Mouse (Mus musculus) liver, embryonic 16.5 days (tissue): ENCODE results near the gene Kcnk3. TPM values are rescaled to one million over a fixed set of nuclear protein-coding genes. Genes with fewer than 3 reads are reported as not detected.

Source experiments
- ATAC-seq: fragments of 200-750 bp; cut with Nextera tagmentation; 2 replicates; pipeline ENCODE4 v1.8.0; 2017; ENCODE audit warnings: low read depth, mild to moderate bottlenecking, moderate number of reproducible peaks, moderate library complexity
- H3K27ac ChIP-seq: fragments of 300-500 bp; sonication (generic); 2 replicates; pipeline ENCODE4 v1.5.1; 2014; ENCODE audit warnings: mild to moderate bottlenecking, low read length
- H3K27me3 ChIP-seq: fragments of 300-500 bp; sonication (generic); 2 replicates; pipeline ENCODE4 v1.6.1; 2014; ENCODE audit warnings: low read depth, low read length, mixed read lengths; ENCODE audit not compliant: control insufficient read depth, insufficient read depth
- H3K36me3 ChIP-seq: fragments of 300-500 bp; sonication (generic); 2 replicates; pipeline ENCODE4 v1.6.1; 2014; ENCODE audit warnings: mild to moderate bottlenecking; ENCODE audit not compliant: control insufficient read depth, insufficient read depth
- H3K4me1 ChIP-seq: fragments of 300-500 bp; sonication (generic); 2 replicates; pipeline ENCODE4 v1.6.1; 2014; ENCODE audit warnings: low read depth, low read length, mixed read lengths; ENCODE audit not compliant: control insufficient read depth
- H3K4me2 ChIP-seq: fragments of 300-500 bp; sonication (generic); 2 replicates; pipeline ENCODE4 v1.6.1; 2014; ENCODE audit warnings: low read depth, low read length, mixed read lengths
- H3K4me3 ChIP-seq: fragments of 300-500 bp; sonication (generic); 2 replicates; pipeline ENCODE4 v1.5.1; 2014; ENCODE audit warnings: low read depth, mild to moderate bottlenecking, low read length
- H3K9ac ChIP-seq: fragments of 300-500 bp; sonication (generic); 2 replicates; pipeline ENCODE4 v1.6.1; 2014; ENCODE audit warnings: low read depth, low read length
- H3K9me3 ChIP-seq: fragments of 300-500 bp; sonication (generic); replicated peaks from 2 replicates; pipeline ENCODE4 v1.6.1; 2016; ENCODE audit warnings: low read length; ENCODE audit not compliant: control insufficient read depth
- WGBS: fragments of 180-500 bp; shearing (Covaris S2); extraction: QIAGEN DNeasy Blood & Tissue Kit; methylation state at CpG from one replicate; pipeline ENCODE4 v1.1.7; 2014; ENCODE audit not compliant: insufficient replicate concordance; 5-methylcytosine and 5-hydroxymethylcytosine counted together
- polyA plus RNA-seq: library from polyadenylated mRNA; unstranded; fragments of >200 nt; fragmentation: Nextera tagmentation; extraction: Ambion mirVana; gene quantifications from 2 replicates; pipeline ENCODE4 v1.2.1, GENCODE M21; 2015

Gene Kcnk3
- polyA plus RNA-seq, 1 experiment from 2014 or later: 0.47 TPM

GRCm38 (mm10) chr5:30605649-30606048, 17.7 kb downstream of the Kcnk3 start:
- ATAC-seq: no peak
- no peak overlapping the region for H3K4me2 ChIP-seq
- H3K36me3 ChIP-seq: no peaks in the 10 kb centered on the region
- no peak overlapping the region for H3K9ac ChIP-seq
- no peaks in the 10 kb centered on the region for H3K9me3 ChIP-seq
- H3K4me1 ChIP-seq: no peaks in the 10 kb centered on the region
- H3K27ac ChIP-seq: no peak overlapping the region
- 58% methylated on average over 6 of the region's 6 CpGs for WGBS
- H3K27me3 ChIP-seq: no peaks in the 10 kb centered on the region
- no peak overlapping the region for H3K4me3 ChIP-seq

GRCm38 (mm10) chr5:30606424-30607073, 18.6 kb downstream of the Kcnk3 start:
- Histone ChIP-seq H3K27me3 (no peaks in the 10 kb centered on the region), H3K4me3 (no peak overlapping the region), H3K4me2 (no peak overlapping the region), H3K4me1 (no peaks in the 10 kb centered on the region), H3K36me3 (no peaks in the 10 kb centered on the region), H3K9ac (no peak overlapping the region), H3K27ac (no peak overlapping the region), H3K9me3 (no peaks in the 10 kb centered on the region)
- no peak for ATAC-seq
- 46% methylated on average over 16 of the region's 16 CpGs for WGBS

GRCm38 (mm10) chr5:30609094-30609493, 21.1 kb downstream of the Kcnk3 start:
- Histone ChIP-seq H3K4me3 (no peak overlapping the region), H3K27me3 (no peaks in the 10 kb centered on the region), H3K4me2 (no peak overlapping the region), H3K4me1 (peaks cover 2% of the 10 kb centered on the region; the same call in 1 of the 2 replicates), H3K9ac (no peak overlapping the region), H3K36me3 (no peaks in the 10 kb centered on the region), H3K27ac (no peak overlapping the region), H3K9me3 (no peaks in the 10 kb centered on the region)
- 67% methylated on average over 7 of the region's 7 CpGs for WGBS
- no peak for ATAC-seq

- H3K9me3 ChIP-seq: no peaks in the 10 kb centered on the region
- no peak overlapping the region for H3K4me2 ChIP-seq
- no peak overlapping the region for H3K9ac ChIP-seq
- peaks cover 7% of the 10 kb centered on the region; the same call in 1 of the 2 replicates for H3K4me1 ChIP-seq
- H3K4me3 ChIP-seq: no peak overlapping the region
- 54% methylated on average over 8 of the region's 8 CpGs for WGBS
- no peak for ATAC-seq
- no peak overlapping the region for H3K27ac ChIP-seq
- no peaks in the 10 kb centered on the region for H3K36me3 ChIP-seq
- H3K27me3 ChIP-seq: no peaks in the 10 kb centered on the region
Observed at GRCm38 (mm10) chr5:30609918-30610645, 22.1 kb downstream of the Kcnk3 start.

GRCm38 (mm10) chr5:30611091-30611490, 23.1 kb downstream of the Kcnk3 start:
- no peak overlapping the region for H3K4me2 ChIP-seq
- ATAC-seq: no peak

GRCm38 (mm10) chr5:30611689-30612088, 23.7 kb downstream of the Kcnk3 start:
- ATAC-seq: no peak
- Histone ChIP-seq H3K9ac (no peak overlapping the region), H3K36me3 (no peaks in the 10 kb centered on the region), H3K27ac (no peak overlapping the region), H3K4me1 (peaks cover 10% of the 10 kb centered on the region; the same call in 1 of the 2 replicates), H3K27me3 (no peaks in the 10 kb centered on the region), H3K9me3 (no peaks in the 10 kb centered on the region), H3K4me3 (no peak overlapping the region), H3K4me2 (no peak overlapping the region)
- 28% methylated on average over 3 of the region's 3 CpGs for WGBS

More at GRCm38 (mm10) chr5:30611091-30611490, 23.1 kb downstream of the Kcnk3 start:
- 67% methylated on average over 1 of the region's 1 CpGs for WGBS
- no peak overlapping the region for H3K4me3 ChIP-seq
- no peak overlapping the region for H3K27ac ChIP-seq
- H3K36me3 ChIP-seq: no peaks in the 10 kb centered on the region
- H3K4me1 ChIP-seq: peaks cover 8% of the 10 kb centered on the region; the same call in 1 of the 2 replicates
- H3K9me3 ChIP-seq: no peaks in the 10 kb centered on the region
- H3K27me3 ChIP-seq: no peaks in the 10 kb centered on the region
- no peak overlapping the region for H3K9ac ChIP-seq

GRCm38 (mm10) chr5:30612575-30612974, 24.6 kb downstream of the Kcnk3 start:
- Histone ChIP-seq H3K4me2 (no peak overlapping the region), H3K27ac (no peak overlapping the region), H3K9ac (no peak overlapping the region), H3K4me3 (no peak overlapping the region), H3K4me1 (peaks cover 12% of the 10 kb centered on the region), H3K27me3 (no peaks in the 10 kb centered on the region), H3K36me3 (no peaks in the 10 kb centered on the region), H3K9me3 (no peaks in the 10 kb centered on the region)
- no peak for ATAC-seq
- WGBS: 65% methylated on average over 4 of the region's 4 CpGs

- Histone ChIP-seq H3K36me3 (no peaks in the 10 kb centered on the region), H3K9ac (no peak overlapping the region), H3K4me3 (no peak overlapping the region), H3K27ac (no peak overlapping the region), H3K27me3 (no peaks in the 10 kb centered on the region), H3K4me1 (peaks cover 12% of the 10 kb centered on the region), H3K9me3 (no peaks in the 10 kb centered on the region), H3K4me2 (no peak overlapping the region)
- ATAC-seq: no peak
- WGBS: 69% methylated on average over 8 of the region's 8 CpGs
Observed at GRCm38 (mm10) chr5:30613242-30613641, 25.3 kb downstream of the Kcnk3 start.

- Histone ChIP-seq H3K9ac (no peak overlapping the region), H3K4me1 (peaks cover 12% of the 10 kb centered on the region), H3K4me2 (no peak overlapping the region), H3K27me3 (no peaks in the 10 kb centered on the region), H3K4me3 (no peak overlapping the region), H3K36me3 (no peaks in the 10 kb centered on the region), H3K9me3 (no peaks in the 10 kb centered on the region), H3K27ac (no peak overlapping the region)
- peak; percentile 42 for ATAC-seq
- WGBS: 25% methylated on average over 1 of the region's 1 CpGs
Observed at GRCm38 (mm10) chr5:30614221-30614620, 26.3 kb downstream of the Kcnk3 start.
